Mouse (Mus musculus) forebrain, embryonic 11.5 days (tissue): ENCODE results near the gene Ppp1r14b. TPM values are rescaled to one million over a fixed set of nuclear protein-coding genes. Genes with fewer than 3 reads are reported as not detected.

Source experiments
- ATAC-seq: fragments of 200-750 bp; cut with Nextera tagmentation; replicated peaks from 2 replicates; pipeline ENCODE4 v1.8.0; 2017; ENCODE audit warnings: moderate TSS enrichment; ENCODE audit not compliant: low FRiP score
- DNase-seq: peaks from one replicate; pipeline ENCODE4 v3.0.0-alpha.2; 2017; ENCODE audit warnings: low spot score
- H3K27ac ChIP-seq: fragments of 300-500 bp; sonication (generic); 2 replicates; pipeline ENCODE4 v1.5.1; 2014; ENCODE audit warnings: low read depth, low read length
- H3K27me3 ChIP-seq: fragments of 300-500 bp; sonication (generic); 2 replicates; pipeline ENCODE4 v1.6.1; 2014; ENCODE audit warnings: mild to moderate bottlenecking, low read length, mixed read lengths; ENCODE audit not compliant: control insufficient read depth, insufficient read depth
- H3K36me3 ChIP-seq: fragments of 300-500 bp; sonication (generic); 2 replicates; pipeline ENCODE4 v1.6.1; 2014; ENCODE audit warnings: mild to moderate bottlenecking, low read length, moderate library complexity, mixed read lengths; ENCODE audit not compliant: control insufficient read depth, insufficient read depth
- H3K4me1 ChIP-seq: fragments of 300-500 bp; sonication (generic); replicated peaks from 2 replicates; pipeline ENCODE4 v1.6.1; 2014; ENCODE audit warnings: low read length, mixed read lengths; ENCODE audit not compliant: control insufficient read depth, insufficient read depth
- H3K4me2 ChIP-seq: fragments of 300-500 bp; sonication (generic); 2 replicates; pipeline ENCODE4 v1.6.1; 2014; ENCODE audit warnings: low read depth, mild to moderate bottlenecking, low read length, moderate library complexity, mixed read lengths; ENCODE audit not compliant: severe bottlenecking
- H3K4me3 ChIP-seq: fragments of 300-500 bp; sonication (generic); 2 replicates; pipeline ENCODE4 v1.5.1; 2014; ENCODE audit warnings: low read depth, low read length
- H3K9ac ChIP-seq: fragments of 300-500 bp; sonication (generic); 2 replicates; pipeline ENCODE4 v1.6.1; 2014; ENCODE audit warnings: low read length
- H3K9me3 ChIP-seq: fragments of 300-500 bp; sonication (generic); 2 replicates; pipeline ENCODE4 v1.6.1; 2016; ENCODE audit warnings: low read length, mixed read lengths; ENCODE audit not compliant: control insufficient read depth
- WGBS: fragments of 180-500 bp; shearing (Covaris S2); extraction: QIAGEN DNeasy Blood & Tissue Kit; methylation state at CpG from one replicate; pipeline ENCODE4 v1.1.7; 2014; 5-methylcytosine and 5-hydroxymethylcytosine counted together
- polyA plus RNA-seq: library from polyadenylated mRNA; unstranded; fragments of >200 nt; fragmentation: Nextera tagmentation; extraction: Ambion mirVana; gene quantifications from 2 replicates; pipeline ENCODE4 v1.2.1, GENCODE M21; 2014

Ppp1r14b gene
- polyA plus RNA-seq, 1 experiment from 2014 or later: 305 TPM

- no peak; the same call in 1 of the 2 replicates for ATAC-seq
- DNase-seq: no peak
- H3K27me3 ChIP-seq: peaks cover 2% of the 10 kb centered on the region; the same call in 1 of the 2 replicates
- no peaks in the 10 kb centered on the region for H3K36me3 ChIP-seq
- peaks cover 10% of the 10 kb centered on the region for H3K4me1 ChIP-seq
- H3K9ac ChIP-seq: peak overlapping the region; percentile 55
- peak overlapping the region; percentile 45 for H3K4me3 ChIP-seq
- H3K9me3 ChIP-seq: no peaks in the 10 kb centered on the region
- H3K27ac ChIP-seq: no peak overlapping the region
- WGBS: 1% methylated on average over 20 of the region's 20 CpGs
- peak overlapping the region; percentile 51 for H3K4me2 ChIP-seq
These were observed 5.5 kb upstream of the Ppp1r14b start for GRCm38 (mm10) chr19:6969291-6969664.

DNA sequence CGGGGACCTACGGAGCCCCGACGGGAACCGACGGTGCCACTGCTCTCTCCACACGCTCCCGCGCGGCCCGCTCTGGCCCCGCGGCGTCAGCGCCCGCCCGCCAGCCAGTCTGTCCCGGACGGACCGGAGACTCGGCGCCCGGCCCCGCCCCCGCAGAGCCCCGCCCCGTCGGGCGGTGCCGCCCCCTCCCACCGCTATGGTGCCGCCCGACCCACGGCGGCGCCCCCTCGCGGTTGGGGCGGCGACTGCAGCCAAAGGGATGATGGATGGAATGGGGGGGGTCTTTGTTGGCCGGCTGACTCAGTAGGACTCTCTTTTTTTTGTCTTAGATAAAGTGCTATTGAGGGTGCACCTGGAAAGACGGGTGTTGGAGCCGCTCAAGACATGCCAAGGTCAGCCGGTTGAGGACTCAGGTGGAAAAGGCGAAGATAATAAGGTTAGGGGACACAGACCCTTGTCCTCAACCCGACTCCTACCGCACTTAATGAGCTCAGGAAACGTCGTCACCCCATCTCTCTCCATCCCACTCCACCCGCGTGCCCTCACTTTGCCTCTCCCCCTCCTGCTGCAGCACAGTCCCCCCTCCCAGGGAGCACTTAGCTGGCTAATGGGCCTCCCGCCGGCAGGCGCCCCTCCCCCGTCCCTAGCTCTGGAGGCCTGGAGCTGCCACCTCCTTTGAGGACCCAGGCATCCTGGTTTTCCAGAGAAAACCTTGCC, 4.9 kb upstream of the Ppp1r14b start:
- H3K4me3 ChIP-seq: peak overlapping the region; percentile 45
- H3K27me3 ChIP-seq: peaks cover 2% of the 10 kb centered on the region; the same call in 1 of the 2 replicates
- no peaks in the 10 kb centered on the region for H3K36me3 ChIP-seq
- WGBS: 1% methylated on average over 54 of the region's 55 CpGs
- H3K4me2 ChIP-seq: peak overlapping the region; percentile 51
- H3K9ac ChIP-seq: peak overlapping the region; percentile 55
- H3K9me3 ChIP-seq: no peaks in the 10 kb centered on the region
- DNase-seq (peak; percentile 85), ATAC-seq (peak; percentile 57)
- peaks cover 10% of the 10 kb centered on the region for H3K4me1 ChIP-seq
- H3K27ac ChIP-seq: no peak overlapping the region

DNA sequence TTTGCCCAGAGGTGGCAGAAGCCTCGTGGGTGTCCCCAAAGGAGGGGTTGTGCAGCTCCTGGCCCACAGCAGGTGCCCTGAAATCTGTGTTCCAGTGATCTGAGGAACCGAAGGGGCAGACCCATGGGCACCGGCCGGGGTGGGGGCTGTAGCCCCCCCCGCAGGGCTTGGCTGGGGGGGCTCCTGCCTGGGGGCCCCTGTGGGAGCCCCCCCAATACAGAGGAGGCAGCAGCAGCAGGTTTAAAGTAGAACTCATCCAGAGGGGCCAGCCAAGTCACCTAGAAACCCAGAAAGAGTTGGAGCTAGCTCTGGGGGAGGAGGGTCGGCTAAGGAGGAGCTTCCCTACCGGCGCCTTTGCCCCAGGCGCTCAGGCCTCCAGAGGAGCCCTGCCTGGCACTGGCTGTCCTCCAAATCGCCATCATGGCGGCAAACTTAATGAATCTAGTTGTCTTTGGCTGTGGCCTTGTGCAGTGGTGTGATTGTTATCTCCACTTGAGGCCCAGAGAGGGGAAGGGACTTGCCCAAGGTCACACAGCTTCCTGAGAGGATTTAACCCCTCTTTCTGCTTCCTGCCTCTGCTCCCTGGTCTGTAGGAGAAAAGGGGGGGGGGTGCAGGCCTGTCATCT, 4.2 kb upstream of the Ppp1r14b start:
- Histone ChIP-seq H3K4me3 (no peak overlapping the region), H3K4me2 (peak overlapping the region; percentile 51), H3K9me3 (no peaks in the 10 kb centered on the region), H3K27ac (no peak overlapping the region), H3K9ac (peak overlapping the region; percentile 12), H3K36me3 (no peaks in the 10 kb centered on the region), H3K4me1 (peaks cover 10% of the 10 kb centered on the region), H3K27me3 (peaks cover 2% of the 10 kb centered on the region; the same call in 1 of the 2 replicates)
- no peak for ATAC-seq
- DNase-seq: no peak
- 18% methylated on average over 11 of the region's 11 CpGs for WGBS

GRCm38 (mm10) chr19:6971644-6972043, 3.1 kb upstream of the Ppp1r14b start:
- Histone ChIP-seq H3K27ac (no peak overlapping the region; the same call in 1 of the 2 replicates), H3K27me3 (peaks cover 2% of the 10 kb centered on the region; the same call in 1 of the 2 replicates), H3K4me1 (peaks cover 15% of the 10 kb centered on the region), H3K9me3 (no peaks in the 10 kb centered on the region), H3K4me2 (no peak overlapping the region), H3K9ac (no peak overlapping the region), H3K4me3 (no peak overlapping the region), H3K36me3 (no peaks in the 10 kb centered on the region; the same call in 1 of the 2 replicates)
- WGBS: 44% methylated on average over 6 of the region's 6 CpGs
- ATAC-seq (no peak), DNase-seq (no peak)

- no peak for DNase-seq
- H3K4me2 ChIP-seq: no peak overlapping the region
- H3K4me3 ChIP-seq: no peak overlapping the region
- H3K9me3 ChIP-seq: no peaks in the 10 kb centered on the region
- H3K9ac ChIP-seq: no peak overlapping the region
- H3K27ac ChIP-seq: no peak overlapping the region
- no peak for ATAC-seq
- H3K4me1 ChIP-seq: peaks cover 19% of the 10 kb centered on the region
- WGBS: 88% methylated on average over 13 of the region's 13 CpGs
- H3K36me3 ChIP-seq: no peaks in the 10 kb centered on the region; the same call in 1 of the 2 replicates
- H3K27me3 ChIP-seq: peaks cover 2% of the 10 kb centered on the region; the same call in 1 of the 2 replicates
These were observed 2.4 kb upstream of the Ppp1r14b start for GRCm38 (mm10) chr19:6972247-6972917.

- no peak for DNase-seq
- Histone ChIP-seq H3K27ac (no peak overlapping the region), H3K27me3 (peaks cover 2% of the 10 kb centered on the region; the same call in 1 of the 2 replicates), H3K9me3 (no peaks in the 10 kb centered on the region), H3K4me3 (peak overlapping the region; percentile 86), H3K4me1 (peaks cover 27% of the 10 kb centered on the region), H3K4me2 (peak overlapping the region; percentile 92), H3K9ac (peak overlapping the region; percentile 94), H3K36me3 (no peaks in the 10 kb centered on the region; the same call in 1 of the 2 replicates)
- 40% methylated on average over 12 of the region's 12 CpGs for WGBS
- no peak for ATAC-seq
These were observed 1.1 kb upstream of the Ppp1r14b start for GRCm38 (mm10) chr19:6973581-6974190.

- no peaks in the 10 kb centered on the region for H3K9me3 ChIP-seq
- H3K9ac ChIP-seq: peak within 1 kb of the TSS; percentile 94
- peaks cover 24% of the 10 kb centered on the region for H3K4me1 ChIP-seq
- peak within 1 kb of the TSS; percentile 92 for H3K4me2 ChIP-seq
- no peaks in the 10 kb centered on the region; the same call in 1 of the 2 replicates for H3K36me3 ChIP-seq
- under 1% methylated on average over 16 of the region's 16 CpGs for WGBS
- H3K27me3 ChIP-seq: no peaks in the 10 kb centered on the region
- peak within 1 kb of the TSS; percentile 90 for H3K27ac ChIP-seq
- peak within 1 kb of the TSS; percentile 86 for H3K4me3 ChIP-seq
- DNase-seq: peak; percentile 82
- no peak for ATAC-seq
These were observed 1.1 kb downstream of the Ppp1r14b start, which contains the start of gene Plcb3 for GRCm38 (mm10) chr19:6975537-6976521. Plcb3 (minus strand) TSS chr19:6976470.
